Mouse (Mus musculus) megakaryocyte, embryonic 14.5 days (primary cell): ENCODE data around the gene Gm45261.

Experiments
- FLI1 ChIP-seq: IDR thresholded peaks from 2 replicates; pipeline ENCODE4 v1.6.1; 2012; ENCODE audit warnings: low read length, inconsistent platforms, mixed read lengths
- GATA1 ChIP-seq: IDR thresholded peaks from 3 replicates; pipeline ENCODE4 v1.6.1; 2012; ENCODE audit warnings: mixed read lengths, low read length, inconsistent platforms, borderline replicate concordance

GRCm38 (mm10) chr1:80483419-80483818 is 22.2 kb upstream of the Gm45261 start:
- TF ChIP-seq GATA1: no peak
- TF ChIP-seq FLI1: no peak
